Mouse (Mus musculus) forebrain, embryonic 14.5 days (tissue): ENCODE results near the gene Morn2. TPM values are rescaled to one million over a fixed set of nuclear protein-coding genes. Genes with fewer than 3 reads are reported as not detected.

Source experiments
- ATAC-seq: fragments of 200-750 bp; cut with Nextera tagmentation; 2 replicates; pipeline ENCODE4 v1.8.0; 2017; ENCODE audit warnings: mild to moderate bottlenecking, moderate library complexity
- DNase-seq: peaks from one replicate; pipeline ENCODE4 v3.0.0-alpha.2; 2015; ENCODE audit warnings: low spot score
- H3K27ac ChIP-seq: fragments of 300-500 bp; sonication (generic); 2 replicates; pipeline ENCODE4 v1.5.1; 2014; ENCODE audit warnings: low read depth, mild to moderate bottlenecking, control low read depth, low read length, moderate library complexity
- H3K27me3 ChIP-seq: fragments of 300-500 bp; sonication (generic); replicated peaks from 2 replicates; pipeline ENCODE4 v1.6.1; 2014; ENCODE audit warnings: low read length, control low read depth, mixed read lengths; ENCODE audit not compliant: control insufficient read depth, insufficient read depth
- H3K36me3 ChIP-seq: fragments of 300-500 bp; sonication (generic); 2 replicates; pipeline ENCODE4 v1.6.1; 2014; ENCODE audit warnings: low read length, control low read depth; ENCODE audit not compliant: control insufficient read depth, insufficient read depth
- H3K4me1 ChIP-seq: fragments of 300-500 bp; sonication (generic); 2 replicates; pipeline ENCODE4 v1.6.1; 2014; ENCODE audit warnings: antibody characterized with exemption, low read length, control low read depth; ENCODE audit not compliant: control insufficient read depth, insufficient read depth
- H3K4me2 ChIP-seq: fragments of 300-500 bp; sonication (generic); 2 replicates; pipeline ENCODE4 v1.6.1; 2014; ENCODE audit warnings: mild to moderate bottlenecking, control low read depth, low read length
- H3K4me3 ChIP-seq: fragments of 300-500 bp; sonication (generic); 2 replicates; pipeline ENCODE4 v1.5.1; 2014; ENCODE audit warnings: low read depth, low read length, control low read depth
- H3K9ac ChIP-seq: fragments of 300-500 bp; sonication (generic); 2 replicates; pipeline ENCODE4 v1.6.1; 2014; ENCODE audit warnings: mild to moderate bottlenecking, low read length, control low read depth, moderate library complexity
- H3K9me3 ChIP-seq: fragments of 300-500 bp; sonication (generic); replicated peaks from 2 replicates; pipeline ENCODE4 v1.6.1; 2016; ENCODE audit warnings: low read length, control low read depth, mixed read lengths; ENCODE audit not compliant: control insufficient read depth
- WGBS: fragments of 180-500 bp; shearing (Covaris S2); extraction: QIAGEN DNeasy Blood & Tissue Kit; methylation state at CpG from one replicate; pipeline ENCODE4 v1.1.7; 2014; 5-methylcytosine and 5-hydroxymethylcytosine counted together
- polyA plus RNA-seq: library from polyadenylated mRNA; unstranded; fragments of >200 nt; fragmentation: Nextera tagmentation; extraction: Ambion mirVana; gene quantifications from 2 replicates; pipeline ENCODE4 v1.2.1, GENCODE M21; 2014

Gene Morn2
- polyA plus RNA-seq, 1 experiment from 2014 or later: 52.7 TPM

- H3K9me3 ChIP-seq: no peaks in the 10 kb centered on the region
- H3K4me3 ChIP-seq: no peak overlapping the region
- H3K27ac ChIP-seq: no peak overlapping the region
- no peak overlapping the region for H3K4me2 ChIP-seq
- H3K36me3 ChIP-seq: no peaks in the 10 kb centered on the region
- WGBS: 20% methylated on average over 9 of the region's 9 CpGs
- no peak overlapping the region for H3K9ac ChIP-seq
- DNase-seq: peak; percentile 60
- no peaks in the 10 kb centered on the region for H3K4me1 ChIP-seq
- H3K27me3 ChIP-seq: no peaks in the 10 kb centered on the region
- no peak for ATAC-seq
These were observed 21.8 kb downstream of the Morn2 start for GRCm38 (mm10) chr17:80311761-80312160.

- Histone ChIP-seq H3K9me3 (no peaks in the 10 kb centered on the region), H3K4me1 (no peaks in the 10 kb centered on the region), H3K4me2 (no peak overlapping the region), H3K36me3 (no peaks in the 10 kb centered on the region), H3K9ac (no peak overlapping the region), H3K27ac (no peak overlapping the region), H3K4me3 (no peak overlapping the region), H3K27me3 (no peaks in the 10 kb centered on the region)
- no peak for ATAC-seq
- no peak for DNase-seq
- WGBS: 86% methylated on average over 4 of the region's 4 CpGs
These were observed 22.4 kb downstream of the Morn2 start for GRCm38 (mm10) chr17:80312405-80312804.

- Histone ChIP-seq H3K4me2 (no peak overlapping the region), H3K9ac (no peak overlapping the region), H3K9me3 (no peaks in the 10 kb centered on the region), H3K4me1 (no peaks in the 10 kb centered on the region), H3K27ac (no peak overlapping the region), H3K4me3 (no peak overlapping the region), H3K36me3 (no peaks in the 10 kb centered on the region), H3K27me3 (no peaks in the 10 kb centered on the region)
- DNase-seq (no peak), ATAC-seq (no peak)
- WGBS: 95% methylated on average over 6 of the region's 6 CpGs
These were observed 32.2 kb downstream of the Morn2 start for GRCm38 (mm10) chr17:80322228-80322627.

GRCm38 (mm10) chr17:80323015-80323414 is 33.0 kb downstream of the Morn2 start:
- Histone ChIP-seq H3K4me1 (no peaks in the 10 kb centered on the region), H3K4me2 (no peak overlapping the region), H3K36me3 (no peaks in the 10 kb centered on the region), H3K27me3 (no peaks in the 10 kb centered on the region), H3K9me3 (no peaks in the 10 kb centered on the region), H3K27ac (no peak overlapping the region), H3K4me3 (no peak overlapping the region), H3K9ac (no peak overlapping the region)
- ATAC-seq: no peak
- WGBS: 77% methylated on average over 4 of the region's 4 CpGs
- no peak for DNase-seq

- no peaks in the 10 kb centered on the region for H3K27me3 ChIP-seq
- H3K4me1 ChIP-seq: no peaks in the 10 kb centered on the region
- no peak overlapping the region for H3K4me2 ChIP-seq
- no peak overlapping the region for H3K9ac ChIP-seq
- H3K36me3 ChIP-seq: no peaks in the 10 kb centered on the region
- ATAC-seq (no peak), DNase-seq (no peak)
- no peak overlapping the region for H3K27ac ChIP-seq
- 84% methylated on average over 8 of the region's 8 CpGs for WGBS
- no peaks in the 10 kb centered on the region for H3K9me3 ChIP-seq
- no peak overlapping the region for H3K4me3 ChIP-seq
These were observed 33.7 kb downstream of the Morn2 start for GRCm38 (mm10) chr17:80323658-80324057.

GRCm38 (mm10) chr17:80324521-80324920 is 34.5 kb downstream of the Morn2 start:
- Histone ChIP-seq H3K27ac (no peak overlapping the region), H3K36me3 (no peaks in the 10 kb centered on the region), H3K27me3 (no peaks in the 10 kb centered on the region), H3K9ac (no peak overlapping the region), H3K4me3 (no peak overlapping the region), H3K4me2 (no peak overlapping the region), H3K4me1 (no peaks in the 10 kb centered on the region), H3K9me3 (no peaks in the 10 kb centered on the region)
- DNase-seq (no peak), ATAC-seq (no peak)
- WGBS: 79% methylated on average over 7 of the region's 7 CpGs

- Histone ChIP-seq H3K9me3 (no peaks in the 10 kb centered on the region), H3K4me1 (no peaks in the 10 kb centered on the region), H3K36me3 (no peaks in the 10 kb centered on the region), H3K27me3 (no peaks in the 10 kb centered on the region), H3K27ac (no peak overlapping the region), H3K9ac (no peak overlapping the region), H3K4me3 (no peak overlapping the region), H3K4me2 (no peak overlapping the region)
- no peak for DNase-seq
- 86% methylated on average over 5 of the region's 5 CpGs for WGBS
- no peak for ATAC-seq
These were observed 35.5 kb downstream of the Morn2 start for GRCm38 (mm10) chr17:80325456-80325855.

- Histone ChIP-seq H3K27me3 (no peaks in the 10 kb centered on the region), H3K4me1 (no peaks in the 10 kb centered on the region), H3K36me3 (no peaks in the 10 kb centered on the region), H3K4me3 (no peak overlapping the region), H3K27ac (no peak overlapping the region), H3K9ac (no peak overlapping the region), H3K9me3 (no peaks in the 10 kb centered on the region), H3K4me2 (no peak overlapping the region)
- DNase-seq (no peak), ATAC-seq (no peak)
- 74% methylated on average over 3 of the region's 3 CpGs for WGBS
These were observed 36.4 kb downstream of the Morn2 start for GRCm38 (mm10) chr17:80326431-80326830.

- H3K36me3 ChIP-seq: no peaks in the 10 kb centered on the region
- WGBS: 73% methylated on average over 2 of the region's 2 CpGs
- DNase-seq (peak; percentile 38), ATAC-seq (no peak)
- H3K27me3 ChIP-seq: no peaks in the 10 kb centered on the region
- H3K4me3 ChIP-seq: no peak overlapping the region
- H3K9ac ChIP-seq: no peak overlapping the region
- no peaks in the 10 kb centered on the region for H3K4me1 ChIP-seq
- H3K9me3 ChIP-seq: no peaks in the 10 kb centered on the region
- H3K4me2 ChIP-seq: no peak overlapping the region
- no peak overlapping the region for H3K27ac ChIP-seq
These were observed 42.4 kb downstream of the Morn2 start for GRCm38 (mm10) chr17:80332386-80332785.
